Mouse (Mus musculus): ENCODE measurements around the gene Scgb1b11. TPM values are rescaled to one million over a fixed set of nuclear protein-coding genes. Genes with fewer than 3 reads are reported as not detected.
"Not testable (repeated sequence)": the region's sequence is repeated elsewhere in the genome, so short reads cannot be mapped to it uniquely, and the experiment has no call there.

Gene Scgb1b11
- not detected in 2 replicates for polyA plus RNA-seq (2015; fragmentation: Nextera tagmentation; extraction: Ambion mirVana)

DNA sequence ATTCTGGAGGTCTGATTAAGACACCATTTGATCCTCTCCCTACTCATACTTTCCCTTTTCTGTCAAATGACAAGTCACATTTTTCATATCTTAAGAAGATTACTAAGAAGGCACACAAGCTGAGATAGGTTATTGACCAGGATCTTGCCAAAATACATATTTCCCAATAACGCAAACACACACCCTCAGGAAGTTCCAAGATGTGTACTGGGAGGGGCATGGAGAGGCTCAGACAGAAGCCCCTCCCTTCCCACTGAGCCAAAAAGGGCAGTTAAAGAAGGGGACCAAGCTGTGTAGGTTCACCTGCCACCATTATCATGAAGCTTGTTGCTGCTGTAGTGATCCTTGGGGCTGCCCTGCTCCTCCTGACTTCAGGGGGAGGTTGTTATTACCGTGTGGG, at the start of gene Scgb1b11:
TSS of gene Scgb1b11 (plus strand) at position 301 of the 400 bp plus-strand sequence.
- H3K9ac ChIP-seq (replicated peaks); H3K4me3 ChIP-seq; H3K36me3 ChIP-seq; H3K27ac ChIP-seq (replicated peaks); H3K4me1 ChIP-seq; H3K4me2 ChIP-seq (replicated peaks); ATAC-seq (replicated peaks); H3K9me3 ChIP-seq; H3K27me3 ChIP-seq: not testable (repeated sequence)
- whole genome bisulfite sequencing, result no CpG with 5 or more reads among the region's 2 CpGs

DNA sequence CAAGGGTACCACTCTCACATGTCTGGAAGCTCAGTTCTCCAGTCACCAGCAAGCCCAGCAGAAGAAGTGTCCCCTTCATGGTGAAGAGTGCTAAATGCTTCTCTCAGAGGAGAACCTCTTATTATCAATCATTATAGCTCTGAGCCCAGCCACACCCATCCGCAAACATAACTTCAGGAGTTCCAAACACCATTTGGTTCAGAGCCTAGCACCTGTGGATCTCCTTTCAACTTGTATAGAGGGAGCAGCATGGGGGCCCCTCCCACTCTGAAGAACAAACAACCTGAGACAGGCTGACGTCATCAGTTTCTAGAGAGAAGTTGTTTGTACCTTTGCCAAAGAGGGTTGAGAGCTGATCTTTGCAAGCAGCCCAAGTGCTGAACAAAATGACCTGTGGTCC, 11.6 kb upstream of the Scgb1b11 start, which contains the start of gene Scgb2b11:
TSS of gene Scgb2b11 (minus strand) at position 101 of the 400 bp plus-strand sequence.
- not testable (repeated sequence) for H3K9me3 ChIP-seq; H3K27ac ChIP-seq (replicated peaks); ATAC-seq (replicated peaks); H3K36me3 ChIP-seq; H3K9ac ChIP-seq (replicated peaks); H3K4me3 ChIP-seq; H3K4me1 ChIP-seq; H3K27me3 ChIP-seq; H3K4me2 ChIP-seq (replicated peaks)
- WGBS, result 90% methylated on average over 2 of the region's 2 CpGs

Other genes with a start within 250 kb of the Scgb1b11 start
- not detected in 2 replicates for gene Scgb1b10, start 122.0 kb upstream of the Scgb1b11 start, polyA plus RNA-seq (2015; fragmentation: Nextera tagmentation; extraction: Ambion mirVana)
- gene Scgb2b11, start 11.7 kb upstream of the Scgb1b11 start, polyA plus RNA-seq (2015; fragmentation: Nextera tagmentation; extraction: Ambion mirVana), result not detected in 2 replicates
- not detected in 2 replicates for gene Scgb2b12, start 104.4 kb downstream of the Scgb1b11 start, polyA plus RNA-seq (2015; fragmentation: Nextera tagmentation; extraction: Ambion mirVana)
- not detected in 2 replicates for gene Scgb1b12, start 111.3 kb downstream of the Scgb1b11 start, polyA plus RNA-seq (2015; fragmentation: Nextera tagmentation; extraction: Ambion mirVana)
- not detected in 2 replicates for gene Scgb1b29, start 218.7 kb downstream of the Scgb1b11 start, polyA plus RNA-seq (2015; fragmentation: Nextera tagmentation; extraction: Ambion mirVana)

All from forebrain, embryonic 15.5 days (tissue).